Mouse (Mus musculus) liver (tissue): ENCODE data around the gene Ahdc1.

Experiments used
- DNase-seq: peaks from one replicate; pipeline ENCODE4 v3.0.0-alpha.2; 2020; ENCODE audit warnings: mixed read lengths

Ahdc1 gene

GRCm38 (mm10) chr4:133056069-133056890 lies 45.2 kb downstream of the Ahdc1 start:
- peak; percentile 94 for DNase-seq

- peak; percentile 92 for DNase-seq
These were observed 46.5 kb downstream of the Ahdc1 start for GRCm38 (mm10) chr4:133057389-133058122.

- no peak for DNase-seq
These were observed 47.0 kb downstream of the Ahdc1 start for GRCm38 (mm10) chr4:133058123-133058453.

GRCm38 (mm10) chr4:133058513-133059480 lies 47.7 kb downstream of the Ahdc1 start:
- peak; percentile 42 for DNase-seq

GRCm38 (mm10) chr4:133060702-133061101 lies 49.6 kb downstream of the Ahdc1 start:
- DNase-seq: no peak

- no peak for DNase-seq
These were observed 50.7 kb downstream of the Ahdc1 start for GRCm38 (mm10) chr4:133061798-133062197.

GRCm38 (mm10) chr4:133062286-133062685 lies 51.2 kb downstream of the Ahdc1 start:
- DNase-seq: no peak

- DNase-seq: no peak
These were observed 52.1 kb downstream of the Ahdc1 start for GRCm38 (mm10) chr4:133063203-133063602.

GRCm38 (mm10) chr4:133063799-133064198 lies 52.7 kb downstream of the Ahdc1 start:
- DNase-seq: peak; percentile 48

GRCm38 (mm10) chr4:133064791-133065190 lies 53.7 kb downstream of the Ahdc1 start:
- DNase-seq: no peak

GRCm38 (mm10) chr4:133065894-133066386 lies 54.9 kb downstream of the Ahdc1 start:
- DNase-seq: no peak

GRCm38 (mm10) chr4:133068400-133069138 lies 57.5 kb downstream of the Ahdc1 start:
- DNase-seq: no peak

- DNase-seq: no peak
These were observed 59.3 kb downstream of the Ahdc1 start for GRCm38 (mm10) chr4:133070388-133070787.

GRCm38 (mm10) chr4:133070821-133071372 lies 59.8 kb downstream of the Ahdc1 start:
- no peak for DNase-seq

- DNase-seq: no peak
These were observed 62.1 kb downstream of the Ahdc1 start for GRCm38 (mm10) chr4:133073192-133073591.

GRCm38 (mm10) chr4:133074070-133074819 lies 63.2 kb downstream of the Ahdc1 start:
- DNase-seq: no peak

- DNase-seq: peak; percentile 48
These were observed 64.0 kb downstream of the Ahdc1 start for GRCm38 (mm10) chr4:133074894-133075572.

GRCm38 (mm10) chr4:133078947-133079346 lies 67.9 kb downstream of the Ahdc1 start:
- DNase-seq: no peak

GRCm38 (mm10) chr4:133079416-133080113 lies 68.5 kb downstream of the Ahdc1 start:
- DNase-seq: no peak

- no peak for DNase-seq
These were observed 69.8 kb downstream of the Ahdc1 start for GRCm38 (mm10) chr4:133080862-133081261.
